ENCODE assay signal across 8 mouse cellular contexts in genomic region chr2:157462776-157463710, GRCm38 (mm10). TPM values are rescaled to one million over a fixed set of nuclear protein-coding genes. Genes with fewer than 3 reads are reported as not detected.
A peak's percentile ranks its signal among the peaks of the same experiment; 100 is the strongest.
DNase-seq lines count a peak whose midpoint lies in the region; ATAC-seq and TF ChIP-seq lines count a peak whose summit lies in the region.

No protein-coding gene starts in this region.

- H3K9me3 ChIP-seq in kidney, embryonic 15.5 days (replicated peaks): no peaks in the 10 kb centered on the region
- H3K9me3 ChIP-seq in hindbrain, embryonic 13.5 days: no peaks in the 10 kb centered on the region
- no peaks in the 10 kb centered on the region for H3K9me3 ChIP-seq in midbrain, embryonic 16.5 days (replicated peaks; ENCODE audit: control insufficient read depth, low read length, poor library complexity, severe bottlenecking)

- H3K4me3 ChIP-seq in kidney, embryonic 15.5 days (replicated peaks): no peak overlapping the region
- no peak overlapping the region for H3K4me3 ChIP-seq in kidney, adult 2 months (ENCODE audit: insufficient read depth, low read depth, low read length)
- no peak overlapping the region for H3K4me3 ChIP-seq in hindbrain, embryonic 13.5 days
- no peak overlapping the region for H3K4me3 ChIP-seq in midbrain, embryonic 16.5 days (ENCODE audit: low read depth, low read length)

- H3K27me3 ChIP-seq in kidney, embryonic 15.5 days: no peaks in the 10 kb centered on the region
- no peaks in the 10 kb centered on the region for H3K27me3 ChIP-seq in kidney, adult 2 months (replicated peaks; ENCODE audit: control insufficient read depth, insufficient read depth, low read length)
- no peaks in the 10 kb centered on the region for H3K27me3 ChIP-seq in hindbrain, embryonic 13.5 days
- no peaks in the 10 kb centered on the region for H3K27me3 ChIP-seq in midbrain, embryonic 16.5 days (ENCODE audit: control insufficient read depth, insufficient read depth, low read depth, low read length)

- DNase-seq in kidney, adult 2 months: no peak
- peak; percentile 95 for DNase-seq in brain, embryonic 14.5 days (ENCODE audit: low read depth)
- DNase-seq in natural killer cell, adult 2 months (ENCODE audit: low spot score in 2 of 2): no peak
- no peak for DNase-seq in thymus, postnatal 0 days (ENCODE audit: low spot score)

- 38% methylated on average over 20 of the region's 20 CpGs for WGBS in kidney, embryonic 15.5 days
- WGBS in kidney, adult 2 months: 67% methylated on average over 20 of the region's 20 CpGs
- 29% methylated on average over 20 of the region's 20 CpGs for WGBS in hindbrain, embryonic 13.5 days
- 18% methylated on average over 20 of the region's 20 CpGs for WGBS in midbrain, embryonic 16.5 days

- H3K4me2 ChIP-seq in kidney, embryonic 15.5 days: no peak overlapping the region
- 0 out of 2 replicates have a peak overlapping the region, but pooled peaks have one; percentile 1 for H3K4me2 ChIP-seq in hindbrain, embryonic 13.5 days
- no peak overlapping the region for H3K4me2 ChIP-seq in midbrain, embryonic 16.5 days (ENCODE audit: low read length)

- ATAC-seq in kidney, embryonic 15.5 days (replicated peaks; ENCODE audit: low FRiP score): no peak
- ATAC-seq in hindbrain, embryonic 13.5 days (ENCODE audit: low FRiP score): peak; percentile 3; the same call in 1 of the 2 replicates
- peak; percentile 8; the same call in 1 of the 2 replicates for ATAC-seq in midbrain, embryonic 16.5 days
- ATAC-seq in cerebellum, adult (ENCODE audit: insufficient number of reproducible peaks, low FRiP score, low TSS enrichment): no peak

- peak overlapping the region; percentile 87 for H3K27ac ChIP-seq in kidney, embryonic 15.5 days
- H3K27ac ChIP-seq in kidney, adult 2 months (ENCODE audit: insufficient read depth, low read depth, low read length): no peak overlapping the region
- peak overlapping the region; percentile 99 for H3K27ac ChIP-seq in hindbrain, embryonic 13.5 days
- H3K27ac ChIP-seq in midbrain, embryonic 16.5 days (ENCODE audit: low read length): peak overlapping the region; percentile 99

- peaks cover 68% of the 10 kb centered on the region for H3K4me1 ChIP-seq in kidney, embryonic 15.5 days
- H3K4me1 ChIP-seq in kidney, adult 2 months (ENCODE audit: control insufficient read depth, insufficient read depth, low read length): no peaks in the 10 kb centered on the region
- peaks cover 83% of the 10 kb centered on the region for H3K4me1 ChIP-seq in hindbrain, embryonic 13.5 days (replicated peaks)
- peaks cover 58% of the 10 kb centered on the region for H3K4me1 ChIP-seq in midbrain, embryonic 16.5 days (ENCODE audit: control insufficient read depth, insufficient read depth, low read length)

- H3K9ac ChIP-seq in kidney, embryonic 15.5 days: no peak overlapping the region
- peak overlapping the region; percentile 75 for H3K9ac ChIP-seq in hindbrain, embryonic 13.5 days
- peak overlapping the region; percentile 57 for H3K9ac ChIP-seq in midbrain, embryonic 16.5 days (ENCODE audit: low read depth, low read length)

- TF ChIP-seq POLR2A in kidney, adult 2 months (IDR thresholded peaks at IDR 0.05; ENCODE audit: low read depth, low read length): no peak
- no peak for TF ChIP-seq POLR2A in brain, embryonic 14.5 days (IDR thresholded peaks at IDR 0.05; ENCODE audit: borderline replicate concordance, extremely low read depth, insufficient read depth, insufficient read length, poor library complexity, severe bottlenecking)

- no peak for TF ChIP-seq CTCF in kidney, adult 2 months (conservative IDR thresholded peaks at IDR 0.05; ENCODE audit: insufficient read depth, insufficient read length, low read depth, low read length)
- TF ChIP-seq CTCF in brain, embryonic 14.5 days (IDR thresholded peaks at IDR 0.05; ENCODE audit: borderline replicate concordance, extremely low read depth, insufficient read depth, insufficient read length): no peak

- H3K36me3 ChIP-seq in kidney, embryonic 15.5 days: peaks cover 54% of the 10 kb centered on the region
- no peaks in the 10 kb centered on the region for H3K36me3 ChIP-seq in kidney, adult 2 months (ENCODE audit: control insufficient read depth, insufficient read depth, low read length)
- peaks cover 57% of the 10 kb centered on the region for H3K36me3 ChIP-seq in hindbrain, embryonic 13.5 days
- H3K36me3 ChIP-seq in midbrain, embryonic 16.5 days (ENCODE audit: control insufficient read depth, insufficient read depth, low read length): peaks cover 12% of the 10 kb centered on the region

RNA-seq across cellular contexts. Expression of gene Src, which starts 44.8 kb away (rescaled TPM):
- 17.6 and 18.2 TPM in 2 replicates for polyA plus RNA-seq in kidney, embryonic 15.5 days (2015; fragmentation: Nextera tagmentation; extraction: Ambion mirVana)
- 31.8 and 33.9 TPM in 2 replicates for polyA plus RNA-seq in kidney, adult 2 months (2012; rRNA removed)
- 87.7 and 98.1 TPM in 2 replicates for polyA plus RNA-seq in brain, embryonic 14.5 days (2012; rRNA removed)
- 31.3 and 31.8 TPM in 2 replicates for polyA plus RNA-seq in hindbrain, embryonic 13.5 days (2015; fragmentation: Nextera tagmentation; extraction: Ambion mirVana)
- polyA plus RNA-seq in midbrain, embryonic 16.5 days (2015; fragmentation: Nextera tagmentation; extraction: Ambion mirVana): 32.5 and 33.2 TPM in 2 replicates
- polyA plus RNA-seq in thymus, postnatal 0 days (2015; fragmentation: Nextera tagmentation; extraction: Ambion mirVana): 5.3 and 5.9 TPM in 2 replicates

Comparison
In these comparisons a context has a peak if more than half of its experiments do, and no peak if none do; other contexts are left out.
1. ATAC-seq: peak in hindbrain, embryonic 13.5 days (single experiment) and midbrain, embryonic 16.5 days (single experiment); none in kidney, embryonic 15.5 days (single experiment) and cerebellum, adult (single experiment).